Mouse (Mus musculus) neural tube, embryonic 10.5 days (tissue): ENCODE data around the gene Clstn1.
A peak's percentile ranks its signal among the peaks of the same experiment; 100 is the strongest.

ENCODE experiments used
- DNase-seq: peaks from one replicate; pipeline ENCODE4 v3.0.0-alpha.2; 2017; ENCODE audit warnings: low spot score; ENCODE audit errors: extremely low spot score

The Clstn1 gene

GRCm38 (mm10) chr4:149586044-149586782, at the start of gene Clstn1:
Gene Clstn1 (plus strand): TSS chr4:149586468.
- DNase-seq, result peak; percentile 78

- DNase-seq, result no peak
These were observed 46.8 kb upstream of the Clstn1 start for GRCm38 (mm10) chr4:149539441-149539840.

GRCm38 (mm10) chr4:149541935-149542334, 44.3 kb upstream of the Clstn1 start:
- no peak for DNase-seq

- no peak for DNase-seq
These were observed 43.8 kb upstream of the Clstn1 start for GRCm38 (mm10) chr4:149542431-149542830.

GRCm38 (mm10) chr4:149542927-149543553, 43.2 kb upstream of the Clstn1 start:
- peak; percentile 89 for DNase-seq

DNA sequence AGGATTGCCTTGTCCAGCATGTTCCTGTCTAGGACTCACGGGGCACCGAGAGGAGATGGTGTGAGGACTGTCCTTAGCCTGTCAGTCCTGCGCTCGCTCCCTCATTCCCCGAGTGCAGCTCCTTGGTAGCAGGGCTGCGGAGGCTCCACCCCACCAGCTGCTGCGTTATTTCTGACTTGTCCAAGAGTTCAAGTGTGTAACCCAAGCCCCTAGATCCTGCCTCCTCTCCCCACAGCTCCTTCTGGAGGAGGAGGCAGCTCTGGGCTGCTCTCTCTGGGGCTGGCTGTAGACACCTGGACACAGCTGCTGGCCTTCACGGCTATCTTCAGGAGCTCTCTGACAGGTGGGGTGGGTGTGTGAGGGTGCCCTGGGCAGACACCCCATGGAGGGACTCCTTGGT, 41.4 kb upstream of the Clstn1 start:
- DNase-seq, result no peak

GRCm38 (mm10) chr4:149546797-149547444, 39.3 kb upstream of the Clstn1 start:
- no peak for DNase-seq

DNA sequence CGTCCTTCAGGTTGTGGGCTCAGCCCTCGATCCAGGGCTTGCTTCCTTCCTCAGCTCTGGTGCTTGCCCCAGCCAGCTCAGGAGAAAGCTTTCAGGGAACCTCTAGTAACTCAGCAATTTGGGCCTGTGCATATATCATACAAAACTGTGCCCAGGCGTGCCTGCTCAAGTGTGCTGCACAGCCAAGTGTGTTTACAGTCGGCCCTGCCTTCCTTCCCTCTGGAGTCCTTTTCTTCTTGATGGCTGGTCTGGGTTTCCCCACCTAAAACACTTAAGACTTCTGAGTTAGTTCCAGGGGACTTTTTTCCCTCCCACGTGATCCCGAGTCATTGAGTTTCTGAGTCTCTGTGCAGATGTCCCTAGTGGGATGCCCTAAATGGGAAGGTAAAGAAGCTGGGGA, 38.7 kb upstream of the Clstn1 start:
- no peak for DNase-seq

GRCm38 (mm10) chr4:149549221-149549925, 36.9 kb upstream of the Clstn1 start:
- DNase-seq, result peak; percentile 71

DNA sequence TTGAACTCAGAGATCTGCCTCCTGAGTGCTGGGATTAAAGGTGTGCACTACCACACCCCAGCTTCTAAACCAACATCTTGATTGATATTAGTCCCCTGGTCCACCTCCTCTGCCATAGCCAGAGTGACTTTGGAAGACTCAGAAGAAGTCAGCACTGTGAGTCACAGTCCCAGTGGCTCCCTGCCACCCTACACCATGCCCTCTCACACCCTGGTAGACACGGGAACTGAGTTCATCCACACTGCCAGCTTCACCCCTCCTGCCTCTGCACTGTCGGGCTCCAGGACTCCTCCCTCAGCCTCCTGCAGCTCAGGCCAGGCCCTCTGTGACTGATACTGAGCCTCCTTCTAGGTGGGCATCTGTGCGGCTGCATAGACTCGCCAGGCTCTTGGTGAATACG, 35.4 kb upstream of the Clstn1 start:
- DNase-seq, result no peak

- DNase-seq, result no peak
These were observed 34.6 kb upstream of the Clstn1 start for GRCm38 (mm10) chr4:149551696-149552095.

GRCm38 (mm10) chr4:149553834-149554233, 32.4 kb upstream of the Clstn1 start:
- DNase-seq, result no peak

- no peak for DNase-seq
These were observed 30.2 kb upstream of the Clstn1 start for GRCm38 (mm10) chr4:149556111-149556510.

DNA sequence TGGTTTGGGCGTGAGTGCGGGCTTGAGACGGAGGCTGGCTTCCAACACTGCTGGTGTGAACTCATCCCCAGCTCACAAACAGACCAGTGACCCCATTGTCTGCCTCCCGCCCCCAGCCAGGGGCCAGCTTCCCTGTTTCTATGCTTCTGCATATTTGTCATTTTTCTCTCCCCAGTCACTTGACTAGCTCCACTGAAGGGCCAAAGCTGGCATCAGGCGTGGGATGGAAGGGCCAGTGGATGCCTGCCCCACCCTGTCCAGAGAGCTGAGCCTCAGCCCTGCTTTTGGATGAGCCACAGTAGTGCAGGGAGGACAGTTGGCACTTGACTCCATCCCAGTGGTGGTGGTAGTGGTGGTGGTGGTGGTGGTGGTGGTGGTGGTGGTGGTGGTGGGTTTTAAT, 28.4 kb upstream of the Clstn1 start:
- DNase-seq, result no peak

DNA sequence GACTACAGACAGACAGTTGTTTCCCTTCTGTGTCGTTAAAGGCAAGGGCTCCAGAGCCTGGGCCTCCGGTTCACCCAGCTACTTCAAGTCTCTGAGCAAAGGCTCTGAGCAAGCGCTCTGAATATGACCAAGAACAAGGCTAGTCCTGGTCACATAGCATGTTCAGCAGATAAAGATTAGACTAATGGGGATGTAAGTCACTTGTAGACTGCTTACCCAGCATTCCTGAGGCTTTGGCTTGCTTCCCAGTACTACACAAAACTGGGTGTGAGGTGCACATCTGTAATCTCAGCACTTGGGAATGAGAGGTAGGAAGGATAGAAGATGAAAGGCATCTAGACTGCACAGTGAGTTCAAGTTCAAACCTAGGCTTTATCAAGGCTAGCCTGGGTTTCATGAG, 27.9 kb upstream of the Clstn1 start:
- no peak for DNase-seq

- DNase-seq, result no peak
These were observed 24.9 kb upstream of the Clstn1 start for GRCm38 (mm10) chr4:149561392-149561791.

GRCm38 (mm10) chr4:149561986-149562904, 24.0 kb upstream of the Clstn1 start:
- DNase-seq, result no peak

GRCm38 (mm10) chr4:149562905-149563347, 23.3 kb upstream of the Clstn1 start:
- DNase-seq, result peak; percentile 51

DNA sequence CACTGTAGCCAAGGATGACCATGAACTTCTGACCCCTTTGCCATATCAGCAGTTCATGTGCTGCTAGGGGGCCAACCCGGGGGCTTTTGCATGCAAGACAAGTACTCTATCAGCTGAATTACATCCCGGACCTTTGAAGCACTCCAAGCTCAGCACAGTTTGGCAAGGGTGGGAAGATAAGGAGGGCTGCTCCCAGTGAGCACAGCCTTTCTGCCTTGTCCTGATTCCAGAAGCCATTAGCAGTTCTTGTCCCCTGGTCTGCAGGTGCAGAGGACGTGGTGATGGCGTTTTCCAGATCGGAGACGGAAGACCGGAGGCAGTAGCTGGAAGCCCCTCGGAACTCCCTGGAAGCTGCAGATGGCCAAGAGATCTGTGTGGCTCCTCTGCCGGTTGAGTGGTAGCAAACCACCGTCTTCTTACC, 22.3 kb upstream of the Clstn1 start:
- DNase-seq, result no peak
